Mouse (Mus musculus): Measurements from ENCODE around the gene Prrt2.
A peak's percentile ranks its signal among the peaks of the same experiment; 100 is the strongest.

The Prrt2 gene

GRCm38 (mm10) chr7:127020901-127021562 lies at the start of gene Prrt2, which contains the start of gene Gm42742:
Gene Prrt2 (minus strand): TSS chr7:127021211.
Gene Gm42742 (minus strand): TSS chr7:127021097.
- DNase-seq, result peak; percentile 75

GRCm38 (mm10) chr7:127066317-127066716 lies 45.3 kb upstream of the Prrt2 start:
- no peak for DNase-seq

GRCm38 (mm10) chr7:127065538-127065937 lies 44.5 kb upstream of the Prrt2 start:
- no peak for DNase-seq

GRCm38 (mm10) chr7:127055026-127055585 lies 34.1 kb upstream of the Prrt2 start:
- DNase-seq, result peak; percentile 46

GRCm38 (mm10) chr7:127041851-127042672 lies 21.1 kb upstream of the Prrt2 start, which contains the start of gene Kif22:
Gene Kif22 (minus strand): TSS chr7:127042471.
- DNase-seq, result peak; percentile 90

- no peak for DNase-seq
Observed at GRCm38 (mm10) chr7:127031244-127031643, 10.2 kb upstream of the Prrt2 start.

- DNase-seq, result no peak
Observed at GRCm38 (mm10) chr7:127030172-127030571, 9.2 kb upstream of the Prrt2 start.

GRCm38 (mm10) chr7:127027885-127028284 lies 6.9 kb upstream of the Prrt2 start:
- DNase-seq, result no peak

- peak; percentile 99 for DNase-seq
Observed at GRCm38 (mm10) chr7:127026984-127027726, 6.1 kb upstream of the Prrt2 start, which contains the start of gene Maz. Gene Maz (minus strand): TSS chr7:127027037.

GRCm38 (mm10) chr7:127026616-127026983 lies 5.6 kb upstream of the Prrt2 start:
- peak; percentile 86 for DNase-seq

GRCm38 (mm10) chr7:127026161-127026600 lies 5.2 kb upstream of the Prrt2 start:
- DNase-seq, result peak; percentile 82

- no peak for DNase-seq
Observed at GRCm38 (mm10) chr7:127025556-127026160, 4.6 kb upstream of the Prrt2 start.

GRCm38 (mm10) chr7:127024755-127025555 lies 3.9 kb upstream of the Prrt2 start:
- DNase-seq, result peak; percentile 88

GRCm38 (mm10) chr7:127023896-127024690 lies 3.1 kb upstream of the Prrt2 start:
- DNase-seq, result peak; percentile 73

- no peak for DNase-seq
Observed at GRCm38 (mm10) chr7:127023272-127023691, 2.3 kb upstream of the Prrt2 start.

GRCm38 (mm10) chr7:127022528-127023271 lies 1.7 kb upstream of the Prrt2 start:
- DNase-seq, result peak; percentile 40

- no peak for DNase-seq
Observed at GRCm38 (mm10) chr7:127021563-127022527, 834 bp upstream of the Prrt2 start.

GRCm38 (mm10) chr7:127020491-127020890 lies 520 bp downstream of the Prrt2 start:
- DNase-seq, result no peak

GRCm38 (mm10) chr7:127020031-127020430 lies 980 bp downstream of the Prrt2 start:
- no peak for DNase-seq
